Mouse (Mus musculus): Measurements from ENCODE around the gene Islr2. TPM values are rescaled to one million over a fixed set of nuclear protein-coding genes. Genes with fewer than 3 reads are reported as not detected.

The Islr2 gene
- polyA plus RNA-seq, 1 experiment from 2014 or later, result 1.5 TPM

- Histone ChIP-seq H3K27ac (no peak overlapping the region), H3K4me3 (no peak overlapping the region), H3K9ac (no peak overlapping the region), H3K27me3 (peaks cover 84% of the 10 kb centered on the region), H3K36me3 (no peaks in the 10 kb centered on the region), H3K9me3 (no peaks in the 10 kb centered on the region), H3K4me2 (no peak overlapping the region), H3K4me1 (peaks cover 74% of the 10 kb centered on the region)
- 21% methylated on average over 11 of the region's 11 CpGs for WGBS
- ATAC-seq (ENCODE audit: insufficient number of reproducible peaks, low FRiP score, low TSS enrichment, low read depth), result no peak
These were observed 3.6 kb downstream of the Islr2 start for GRCm38 (mm10) chr9:58200270-58201090.

GRCm38 (mm10) chr9:58199381-58200269 is 4.5 kb downstream of the Islr2 start:
- peak overlapping the region; percentile 52 for H3K4me2 ChIP-seq
- no peak overlapping the region for H3K27ac ChIP-seq
- H3K36me3 ChIP-seq, result no peaks in the 10 kb centered on the region
- peaks cover 74% of the 10 kb centered on the region for H3K4me1 ChIP-seq
- H3K9me3 ChIP-seq, result no peaks in the 10 kb centered on the region
- H3K9ac ChIP-seq, result no peak overlapping the region
- ATAC-seq (ENCODE audit: insufficient number of reproducible peaks, low FRiP score, low TSS enrichment, low read depth), result no peak
- H3K4me3 ChIP-seq, result peak overlapping the region; percentile 29
- WGBS, result 5% methylated on average over 41 of the region's 41 CpGs
- H3K27me3 ChIP-seq, result peaks cover 91% of the 10 kb centered on the region

GRCm38 (mm10) chr9:58198801-58199371 is 5.2 kb downstream of the Islr2 start:
- no peak overlapping the region for H3K27ac ChIP-seq
- H3K36me3 ChIP-seq, result no peaks in the 10 kb centered on the region

GRCm38 (mm10) chr9:58197781-58198701 is 6.1 kb downstream of the Islr2 start:
- H3K9ac ChIP-seq, result no peak overlapping the region
- no peak for ATAC-seq (ENCODE audit: insufficient number of reproducible peaks, low FRiP score, low TSS enrichment, low read depth)

More at GRCm38 (mm10) chr9:58198801-58199371, 5.2 kb downstream of the Islr2 start:
- H3K4me1 ChIP-seq, result peaks cover 71% of the 10 kb centered on the region
- peak overlapping the region; percentile 29 for H3K4me3 ChIP-seq
- H3K9ac ChIP-seq, result no peak overlapping the region
- no peaks in the 10 kb centered on the region for H3K9me3 ChIP-seq
- peak overlapping the region; percentile 52 for H3K4me2 ChIP-seq
- WGBS, result 4% methylated on average over 38 of the region's 38 CpGs
- no peak for ATAC-seq (ENCODE audit: insufficient number of reproducible peaks, low FRiP score, low TSS enrichment, low read depth)
- peaks cover 94% of the 10 kb centered on the region for H3K27me3 ChIP-seq

GRCm38 (mm10) chr9:58196610-58197567 is 7.2 kb downstream of the Islr2 start:
- Histone ChIP-seq H3K9ac (no peak overlapping the region), H3K9me3 (no peaks in the 10 kb centered on the region), H3K4me3 (peak overlapping the region; percentile 29), H3K27me3 (peaks cover 74% of the 10 kb centered on the region), H3K36me3 (no peaks in the 10 kb centered on the region), H3K4me2 (peak overlapping the region; percentile 48), H3K4me1 (peaks cover 56% of the 10 kb centered on the region), H3K27ac (no peak overlapping the region)
- 7% methylated on average over 46 of the region's 46 CpGs for WGBS
- no peak for ATAC-seq (ENCODE audit: insufficient number of reproducible peaks, low FRiP score, low TSS enrichment, low read depth)

More at GRCm38 (mm10) chr9:58197781-58198701, 6.1 kb downstream of the Islr2 start:
- WGBS, result 1% methylated on average over 58 of the region's 58 CpGs
- peaks cover 86% of the 10 kb centered on the region for H3K27me3 ChIP-seq
- H3K36me3 ChIP-seq, result no peaks in the 10 kb centered on the region
- no peak overlapping the region for H3K27ac ChIP-seq
- H3K9me3 ChIP-seq, result no peaks in the 10 kb centered on the region
- H3K4me1 ChIP-seq, result peaks cover 67% of the 10 kb centered on the region
- peak overlapping the region; percentile 29 for H3K4me3 ChIP-seq
- peak overlapping the region; percentile 48 for H3K4me2 ChIP-seq

- H3K36me3 ChIP-seq, result no peaks in the 10 kb centered on the region
- H3K4me1 ChIP-seq, result peaks cover 48% of the 10 kb centered on the region
- peaks cover 67% of the 10 kb centered on the region for H3K27me3 ChIP-seq
- H3K4me2 ChIP-seq, result peak overlapping the region; percentile 30; the same call in 1 of the 2 replicates
- H3K9me3 ChIP-seq, result no peaks in the 10 kb centered on the region
- H3K4me3 ChIP-seq, result peak overlapping the region; percentile 20; the same call in 1 of the 2 replicates
- no peak for ATAC-seq (ENCODE audit: insufficient number of reproducible peaks, low FRiP score, low TSS enrichment, low read depth)
- no peak overlapping the region for H3K9ac ChIP-seq
- no peak overlapping the region for H3K27ac ChIP-seq
- WGBS, result 11% methylated on average over 14 of the region's 14 CpGs
These were observed 8.0 kb downstream of the Islr2 start for GRCm38 (mm10) chr9:58196141-58196540.

- no peaks in the 10 kb centered on the region for H3K36me3 ChIP-seq
- H3K9ac ChIP-seq, result no peak overlapping the region
- peaks cover 45% of the 10 kb centered on the region for H3K4me1 ChIP-seq
- no peak overlapping the region for H3K4me2 ChIP-seq
- H3K9me3 ChIP-seq, result no peaks in the 10 kb centered on the region
- 24% methylated on average over 1 of the region's 1 CpGs for WGBS
- H3K27me3 ChIP-seq, result peaks cover 62% of the 10 kb centered on the region
- no peak overlapping the region for H3K4me3 ChIP-seq
- no peak for ATAC-seq (ENCODE audit: insufficient number of reproducible peaks, low FRiP score, low TSS enrichment, low read depth)
- no peak overlapping the region for H3K27ac ChIP-seq
These were observed 8.4 kb downstream of the Islr2 start for GRCm38 (mm10) chr9:58195671-58196070.

- no peak overlapping the region for H3K27ac ChIP-seq
- peaks cover 48% of the 10 kb centered on the region for H3K27me3 ChIP-seq
- H3K4me1 ChIP-seq, result peaks cover 36% of the 10 kb centered on the region
- H3K36me3 ChIP-seq, result no peaks in the 10 kb centered on the region
- no peak overlapping the region for H3K4me3 ChIP-seq
- no peak for ATAC-seq (ENCODE audit: insufficient number of reproducible peaks, low FRiP score, low TSS enrichment, low read depth)
- WGBS, result 60% methylated on average over 9 of the region's 9 CpGs
- H3K4me2 ChIP-seq, result no peak overlapping the region
- no peaks in the 10 kb centered on the region for H3K9me3 ChIP-seq
- no peak overlapping the region for H3K9ac ChIP-seq
These were observed 9.9 kb downstream of the Islr2 start for GRCm38 (mm10) chr9:58194222-58194621.

GRCm38 (mm10) chr9:58184456-58184855 is 19.7 kb downstream of the Islr2 start:
- WGBS, result 81% methylated on average over 6 of the region's 6 CpGs

GRCm38 (mm10) chr9:58179390-58179789 is 24.7 kb downstream of the Islr2 start:
- Histone ChIP-seq H3K9me3 (no peaks in the 10 kb centered on the region), H3K4me3 (no peak overlapping the region), H3K4me1 (peaks cover 8% of the 10 kb centered on the region; the same call in 1 of the 2 replicates), H3K27me3 (no peaks in the 10 kb centered on the region), H3K36me3 (no peaks in the 10 kb centered on the region), H3K9ac (no peak overlapping the region), H3K4me2 (no peak overlapping the region), H3K27ac (no peak overlapping the region)
- no peak for ATAC-seq (ENCODE audit: insufficient number of reproducible peaks, low FRiP score, low TSS enrichment, low read depth)
- WGBS, result 83% methylated on average over 2 of the region's 2 CpGs

More at GRCm38 (mm10) chr9:58184456-58184855, 19.7 kb downstream of the Islr2 start:
- H3K4me2 ChIP-seq, result no peak overlapping the region
- no peaks in the 10 kb centered on the region for H3K9me3 ChIP-seq
- H3K9ac ChIP-seq, result no peak overlapping the region
- ATAC-seq (ENCODE audit: insufficient number of reproducible peaks, low FRiP score, low TSS enrichment, low read depth), result no peak
- no peak overlapping the region for H3K27ac ChIP-seq
- H3K36me3 ChIP-seq, result no peaks in the 10 kb centered on the region
- no peak overlapping the region for H3K4me3 ChIP-seq
- no peaks in the 10 kb centered on the region for H3K4me1 ChIP-seq
- no peaks in the 10 kb centered on the region for H3K27me3 ChIP-seq
